Mouse (Mus musculus) liver, postnatal 0 days (tissue): ENCODE measurements around the gene Gpr83. TPM values are rescaled to one million over a fixed set of nuclear protein-coding genes. Genes with fewer than 3 reads are reported as not detected.

ENCODE experiments used
- ATAC-seq: fragments of 200-750 bp; cut with Nextera tagmentation; 2 replicates; pipeline ENCODE4 v1.8.0; 2017; ENCODE audit warnings: mild to moderate bottlenecking, moderate library complexity
- DNase-seq: peaks from one replicate; pipeline ENCODE4 v3.0.0-alpha.2; 2016
- H3K27ac ChIP-seq: fragments of 300-500 bp; sonication (generic); 2 replicates; pipeline ENCODE4 v1.5.1; 2014; ENCODE audit warnings: antibody characterized with exemption, moderate library complexity, mild to moderate bottlenecking, low read depth
- H3K27me3 ChIP-seq: fragments of 300-500 bp; sonication (generic); 2 replicates; pipeline ENCODE4 v1.6.1; 2014; ENCODE audit warnings: low read length, control low read depth, mixed read lengths; ENCODE audit not compliant: insufficient read depth
- H3K36me3 ChIP-seq: fragments of 300-500 bp; sonication (generic); replicated peaks from 2 replicates; pipeline ENCODE4 v1.6.1; 2014; ENCODE audit warnings: mild to moderate bottlenecking, control low read depth, low read length, moderate library complexity, mixed read lengths; ENCODE audit not compliant: insufficient read depth
- H3K4me1 ChIP-seq: fragments of 300-500 bp; sonication (generic); 2 replicates; pipeline ENCODE4 v1.6.1; 2014; ENCODE audit warnings: antibody characterized with exemption, mild to moderate bottlenecking, control low read depth; ENCODE audit not compliant: insufficient read depth
- H3K4me2 ChIP-seq: fragments of 300-500 bp; sonication (generic); 2 replicates; pipeline ENCODE4 v1.6.1; 2014; ENCODE audit warnings: low read depth, mild to moderate bottlenecking, low read length, moderate library complexity, mixed read lengths
- H3K4me3 ChIP-seq: fragments of 300-500 bp; sonication (generic); 2 replicates; pipeline ENCODE4 v1.5.1; 2014; ENCODE audit warnings: low read depth, low read length
- H3K9ac ChIP-seq: fragments of 300-500 bp; sonication (generic); replicated peaks from 2 replicates; pipeline ENCODE4 v1.6.1; 2014; ENCODE audit warnings: mild to moderate bottlenecking, moderate library complexity
- H3K9me3 ChIP-seq: fragments of 300-500 bp; sonication (generic); 2 replicates; pipeline ENCODE4 v1.6.1; 2016; ENCODE audit warnings: mild to moderate bottlenecking, control low read depth, low read length, mixed read lengths
- CTCF ChIP-seq: sonication (generic); IDR thresholded peaks from 2 replicates; pipeline ENCODE4 v1.5.1; 2016; ENCODE audit warnings: antibody characterized with exemption, low read depth
- EP300 ChIP-seq: IDR thresholded peaks from 2 replicates; pipeline ENCODE4 v1.6.1; 2016; ENCODE audit warnings: antibody characterized with exemption, low read depth, mild to moderate bottlenecking
- WGBS: fragments of 180-500 bp; shearing (Covaris S2); extraction: QIAGEN DNeasy Blood & Tissue Kit; methylation state at CpG from one replicate; pipeline ENCODE4 v1.1.7; 2014; ENCODE audit not compliant: insufficient replicate concordance; 5-methylcytosine and 5-hydroxymethylcytosine counted together
- polyA plus RNA-seq: library from polyadenylated mRNA; unstranded; fragments of >200 nt; fragmentation: Nextera tagmentation; extraction: Ambion mirVana; gene quantifications from 2 replicates; pipeline ENCODE4 v1.2.1, GENCODE M21; 2015

Gpr83 gene
- polyA plus RNA-seq, 1 experiment from 2014 or later = not detected

- Histone ChIP-seq H3K4me1 (peaks cover 8% of the 10 kb centered on the region), H3K36me3 (no peaks in the 10 kb centered on the region), H3K4me2 (no peak overlapping the region), H3K9ac (no peak overlapping the region), H3K9me3 (peaks cover 3% of the 10 kb centered on the region; the same call in 1 of the 2 replicates), H3K4me3 (no peak overlapping the region), H3K27me3 (no peaks in the 10 kb centered on the region), H3K27ac (no peak overlapping the region)
- no peak for DNase-seq
- no peak for ATAC-seq
- WGBS = 49% methylated on average over 7 of the region's 7 CpGs
- no peak for TF ChIP-seq CTCF
- no peak for TF ChIP-seq EP300
Measured at GRCm38 (mm10) chr9:14895237-14895835, 35.3 kb downstream of the Gpr83 start.

DNA sequence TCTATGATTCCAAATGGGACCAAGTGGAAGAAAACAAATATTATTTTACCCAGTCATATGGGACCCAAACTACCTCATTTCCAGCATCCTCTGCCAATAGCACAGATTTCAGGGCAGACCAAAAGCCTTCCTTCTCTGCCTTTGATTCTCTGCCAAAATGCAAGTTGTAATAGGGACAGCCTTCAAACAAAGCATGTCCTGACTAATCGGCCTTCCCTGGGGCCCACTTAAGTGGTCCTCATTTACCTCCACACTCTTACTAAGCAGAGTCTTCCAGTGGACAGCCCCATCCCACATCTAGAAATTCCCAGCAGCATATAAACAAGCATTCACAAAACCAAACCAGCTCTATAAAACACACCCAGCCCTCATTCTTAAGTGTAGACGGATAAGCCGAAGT, 37.1 kb downstream of the Gpr83 start:
- H3K4me1 ChIP-seq = peaks cover 8% of the 10 kb centered on the region
- H3K27ac ChIP-seq = no peak overlapping the region
- H3K36me3 ChIP-seq = no peaks in the 10 kb centered on the region
- TF ChIP-seq CTCF = no peak
- TF ChIP-seq EP300 = no peak
- H3K27me3 ChIP-seq = no peaks in the 10 kb centered on the region
- DNase-seq (no peak), ATAC-seq (no peak)
- 80% methylated on average over 3 of the region's 3 CpGs for WGBS
- H3K9me3 ChIP-seq = peaks cover 3% of the 10 kb centered on the region; the same call in 1 of the 2 replicates
- no peak overlapping the region for H3K9ac ChIP-seq
- H3K4me2 ChIP-seq = no peak overlapping the region
- H3K4me3 ChIP-seq = no peak overlapping the region

- Histone ChIP-seq H3K4me3 (no peak overlapping the region), H3K9me3 (no peaks in the 10 kb centered on the region), H3K36me3 (no peaks in the 10 kb centered on the region), H3K4me2 (no peak overlapping the region), H3K27ac (no peak overlapping the region), H3K9ac (no peak overlapping the region), H3K27me3 (no peaks in the 10 kb centered on the region), H3K4me1 (peaks cover 3% of the 10 kb centered on the region; the same call in 1 of the 2 replicates)
- DNase-seq (no peak), ATAC-seq (no peak)
- WGBS = 64% methylated on average over 7 of the region's 7 CpGs
- TF ChIP-seq EP300 (no peak), CTCF (no peak)
Measured at GRCm38 (mm10) chr9:14901757-14902156, 41.7 kb downstream of the Gpr83 start.

- Histone ChIP-seq H3K27me3 (no peaks in the 10 kb centered on the region), H3K9me3 (no peaks in the 10 kb centered on the region), H3K36me3 (no peaks in the 10 kb centered on the region), H3K4me3 (no peak overlapping the region), H3K9ac (no peak overlapping the region), H3K4me2 (no peak overlapping the region), H3K4me1 (peaks cover 3% of the 10 kb centered on the region; the same call in 1 of the 2 replicates), H3K27ac (no peak overlapping the region)
- TF ChIP-seq EP300 (no peak), CTCF (no peak)
- 84% methylated on average over 2 of the region's 2 CpGs for WGBS
- ATAC-seq = no peak
- no peak for DNase-seq
Measured at GRCm38 (mm10) chr9:14902416-14902815, 42.4 kb downstream of the Gpr83 start.

GRCm38 (mm10) chr9:14903006-14903405, 43.0 kb downstream of the Gpr83 start:
- peaks cover 3% of the 10 kb centered on the region; the same call in 1 of the 2 replicates for H3K4me1 ChIP-seq
- 71% methylated on average over 3 of the region's 3 CpGs for WGBS
- ATAC-seq = no peak
- H3K4me3 ChIP-seq = no peak overlapping the region
- H3K36me3 ChIP-seq = no peaks in the 10 kb centered on the region
- H3K27me3 ChIP-seq = no peaks in the 10 kb centered on the region
- no peak overlapping the region for H3K27ac ChIP-seq
- no peak for DNase-seq
- no peak for TF ChIP-seq CTCF
- no peak overlapping the region for H3K9ac ChIP-seq
- no peak overlapping the region for H3K4me2 ChIP-seq
- no peaks in the 10 kb centered on the region for H3K9me3 ChIP-seq

DNA sequence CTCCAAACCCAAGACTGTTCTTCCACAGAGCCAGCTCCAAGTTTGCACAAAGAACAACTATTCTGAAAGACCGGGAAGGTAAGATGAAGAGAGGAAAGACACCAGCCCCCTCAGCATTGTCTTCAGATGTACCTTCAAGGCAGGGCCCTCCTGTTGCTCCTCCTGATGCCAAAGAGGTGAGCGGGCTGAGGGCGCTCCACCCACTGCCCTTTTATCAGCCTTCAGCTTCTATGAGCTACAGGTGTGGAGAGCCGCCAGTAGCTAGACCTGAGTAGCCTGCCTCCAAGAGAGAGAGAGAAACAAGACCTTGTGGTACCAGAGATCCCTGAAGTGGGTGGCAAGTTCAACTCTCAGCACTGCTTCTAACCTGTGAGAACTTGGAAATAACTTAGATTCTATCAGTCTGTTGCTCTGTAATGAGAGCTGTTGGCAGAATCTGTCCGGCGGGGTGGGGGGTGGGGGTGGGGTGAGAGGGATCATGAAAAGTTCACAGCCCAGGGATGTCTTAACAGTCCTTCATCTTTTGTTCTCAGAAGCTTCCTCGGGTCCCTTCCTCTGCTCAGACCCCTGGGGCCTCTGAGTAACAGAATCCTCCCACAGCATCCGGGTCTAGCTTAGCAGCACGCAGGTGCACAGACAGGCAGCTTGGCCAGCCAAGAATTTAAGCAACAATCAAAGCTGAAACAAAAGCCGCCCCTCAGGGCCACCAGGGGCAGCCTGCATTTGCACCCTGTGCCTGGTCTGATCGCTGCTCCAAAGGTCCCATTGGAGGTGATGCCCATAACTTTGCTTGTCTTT, 43.8 kb downstream of the Gpr83 start, which contains the start of gene Izumo1r:
Izumo1r (minus strand) TSS at position 369 of the 798 bp plus-strand sequence.
- TF ChIP-seq CTCF (0 out of 2 replicates have a peak, but pooled peaks have one; percentile 25), EP300 (no peak)
- H3K4me1 ChIP-seq = peaks cover 3% of the 10 kb centered on the region; the same call in 1 of the 2 replicates
- H3K9ac ChIP-seq = no peak within 1 kb of the TSS
- no peak within 1 kb of the TSS for H3K27ac ChIP-seq
- ATAC-seq (peak; percentile 61), DNase-seq (no peak)
- H3K9me3 ChIP-seq = no peaks in the 10 kb centered on the region
- H3K4me2 ChIP-seq = no peak within 1 kb of the TSS
- H3K36me3 ChIP-seq = no peaks in the 10 kb centered on the region
- no peak within 1 kb of the TSS for H3K4me3 ChIP-seq
- 45% methylated on average over 11 of the region's 11 CpGs for WGBS
- no peaks in the 10 kb centered on the region for H3K27me3 ChIP-seq
